Mouse (Mus musculus): ENCODE data around the gene Phldb3.

DNA sequence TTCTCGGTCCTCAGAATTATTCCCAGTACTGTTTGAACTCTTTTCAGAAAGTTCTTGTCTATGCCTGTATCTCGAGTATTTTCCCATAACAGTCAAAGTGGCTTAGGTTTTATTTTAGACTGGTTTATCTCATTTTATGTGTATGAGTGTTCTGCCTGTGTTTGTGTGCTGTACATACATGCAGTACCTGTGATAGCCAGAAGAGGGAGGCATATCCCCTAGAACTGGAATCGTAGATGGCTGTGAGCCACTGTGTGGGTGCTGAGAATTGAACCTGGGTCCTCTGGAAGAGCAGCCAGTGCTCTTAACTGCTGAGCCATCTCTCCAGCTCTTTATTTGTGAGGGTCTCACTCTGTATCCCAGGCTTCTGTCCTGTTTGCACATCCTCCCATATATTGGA, 10.6 kb downstream of the Phldb3 start:
- no peak for TF ChIP-seq CTCF (IDR thresholded peaks at IDR 0.05; ENCODE audit: extremely low read depth, insufficient read depth, insufficient read length, insufficient replicate concordance)
- TF ChIP-seq POLR2A (IDR thresholded peaks at IDR 0.05; ENCODE audit: low read depth, low read length) = no peak
